Mouse (Mus musculus) brain, embryonic 14.5 days (tissue): ENCODE results near the gene Cdk14.

Experiments
- CTCF ChIP-seq: fragments of 200-500 bp; IDR thresholded peaks from 2 replicates; pipeline ENCODE4 v1.5.1; 2012; ENCODE audit warnings: inconsistent platforms, mild to moderate bottlenecking, moderate library complexity, borderline replicate concordance; ENCODE audit not compliant: insufficient read depth, insufficient read length; ENCODE audit errors: extremely low read depth
- POLR2A ChIP-seq: fragments of 200-500 bp; IDR thresholded peaks from 2 replicates; pipeline ENCODE4 v1.6.1; 2012; ENCODE audit warnings: mild to moderate bottlenecking, inconsistent platforms, borderline replicate concordance; ENCODE audit not compliant: poor library complexity, insufficient read depth, insufficient read length, severe bottlenecking; ENCODE audit errors: extremely low read depth

GRCm38 (mm10) chr5:4916390-4917273 lies 503.5 kb downstream of the Cdk14 start:
- TF ChIP-seq POLR2A (no peak), CTCF (no peak)
